Mouse (Mus musculus) G1E (cell line): ENCODE results near the gene Rab42.

Experiments used
- CTCF ChIP-seq: IDR thresholded peaks from 2 replicates; pipeline ENCODE4 v1.5.1; 2012; ENCODE audit warnings: low read depth, low read length, inconsistent platforms, mixed read lengths
- POLR2AphosphoS5 ChIP-seq: IDR thresholded peaks from 2 replicates; pipeline ENCODE4 v1.6.1; 2012; ENCODE audit warnings: low read depth, low read length, inconsistent platforms; ENCODE audit not compliant: insufficient replicate concordance

- TF ChIP-seq CTCF: no peak
- TF ChIP-seq POLR2AphosphoS5: no peak
Observed at GRCm38 (mm10) chr4:132301965-132302938, 933 bp downstream of the Rab42 start.
